In genomic region chr2:19351615-19352253, GRCm38 (mm10) we compare ENCODE assay signal across 17 mouse cellular contexts. TPM values are rescaled to one million over a fixed set of nuclear protein-coding genes. Genes with fewer than 3 reads are reported as not detected.
DNase-seq lines count a peak whose midpoint lies in the region; ATAC-seq lines count a peak whose summit lies in the region.
"Had no signal": no experiment of that assay in that cellular context is flagged by ENCODE, and none has a peak within 500 bp of the region (broad histone marks: within the 10 kb centered on the region; RNA-seq: fewer than 3 reads in every experiment).

No protein-coding gene starts in this region.

- DNase-seq in layer of hippocampus, adult 9-11 months: peak; percentile 63
- DNase-seq in layer of hippocampus, postnatal 10 days (ENCODE audit: low spot score in 2 of 2): no peak
- DNase-seq in B cell, adult 2 months: peak; percentile 55 to 66
- DNase-seq in thymus, postnatal 10 days (ENCODE audit: low spot score in 2 of 2): no peak
- no peak for DNase-seq in embryo, embryonic 11 days
- DNase-seq: adrenal gland, postnatal 10 days; cerebellum, adult 2 months; gastrocnemius, postnatal 14 days; heart, postnatal 4 days; kidney, adult 11 months; kidney, postnatal 36 days; lung, postnatal 10 days; right cerebral cortex, adult 18-20 months had no signal

- ATAC-seq in common myeloid progenitor, adult 5-6 weeks (replicated peaks; ENCODE audit: low read depth, poor library complexity, severe bottlenecking): peak; percentile 82
- ATAC-seq in monocyte, adult 5-6 weeks (replicated peaks; ENCODE audit: insufficient number of reproducible peaks, low FRiP score, low TSS enrichment, poor library complexity, severe bottlenecking): peak; percentile 89
- ATAC-seq: hindbrain, postnatal 0 days; midbrain, embryonic 13.5 days had no signal

RNA-seq across cellular contexts. Expression of gene Msrb2, which starts 19.5 kb away (rescaled TPM):
- 10 to 100 TPM; 17.4 to 19.4 TPM for total RNA-seq in layer of hippocampus, postnatal 10 days (2021)
- total RNA-seq in common myeloid progenitor, adult 5-6 weeks (2017): 13.6 and 20.0 TPM in 2 replicates
- 2.3 to 5.5 TPM (median 5.4 TPM) in 3 replicates for total RNA-seq in monocyte, adult 5-6 weeks (2017)

Comparison
In these comparisons a context has a peak if more than half of its experiments do, and no peak if none do; other contexts are left out.
1. DNase-seq: peak in layer of hippocampus, adult 9-11 months (single experiment) and B cell, adult 2 months (2 of 2); none in layer of hippocampus, postnatal 10 days (0 of 2), thymus, postnatal 10 days (0 of 2) and embryo, embryonic 11 days (single experiment).